Mouse (Mus musculus): ENCODE measurements around the gene Taldo1. TPM values are rescaled to one million over a fixed set of nuclear protein-coding genes. Genes with fewer than 3 reads are reported as not detected.
A peak's percentile ranks its signal among the peaks of the same experiment; 100 is the strongest.
"Not testable (repeated sequence)": the region's sequence is repeated elsewhere in the genome, so short reads cannot be mapped to it uniquely, and the experiment has no call there.

Gene Taldo1
- polyA plus RNA-seq, 1 experiment from 2014 or later, result 384 TPM

GRCm38 (mm10) chr7:141443081-141443821 lies 51.3 kb downstream of the Taldo1 start:
- Histone ChIP-seq H3K4me1 (replicated peaks; ENCODE audit: control insufficient read depth, insufficient read depth, low read length) (peaks cover 13% of the 10 kb centered on the region), H3K9me3 (ENCODE audit: control insufficient read depth, low read length) (no peaks in the 10 kb centered on the region), H3K27ac (ENCODE audit: low read depth, low read length) (peak overlapping the region; percentile 37; the same call in 1 of the 2 replicates), H3K36me3 (ENCODE audit: control insufficient read depth, insufficient read depth, low read length) (peaks cover 2% of the 10 kb centered on the region; the same call in 1 of the 2 replicates), H3K4me3 (ENCODE audit: low read depth, low read length) (peak overlapping the region; percentile 40), H3K9ac (ENCODE audit: low read length) (peak overlapping the region; percentile 71), H3K4me2 (ENCODE audit: low read depth, low read length, severe bottlenecking) (peak overlapping the region; percentile 80), H3K27me3 (ENCODE audit: control insufficient read depth, insufficient read depth, low read length) (no peaks in the 10 kb centered on the region; the same call in 1 of the 2 replicates)
- 36% methylated on average over 12 of the region's 12 CpGs for whole genome bisulfite sequencing
- ATAC-seq (replicated peaks; ENCODE audit: low FRiP score), result 0 out of 2 replicates have a peak, but pooled peaks have one; percentile 3
- peak; percentile 72 for DNase-seq (ENCODE audit: low spot score)

GRCm38 (mm10) chr7:141443828-141444237 lies 51.8 kb downstream of the Taldo1 start, which contains the start of gene Pidd1:
Gene Pidd1, minus strand, starts transcription at chr7:141444025.
- WGBS, result under 1% methylated on average over 25 of the region's 25 CpGs
- Histone ChIP-seq H3K9ac (ENCODE audit: low read length) (peak within 1 kb of the TSS; percentile 71), H3K27me3 (ENCODE audit: control insufficient read depth, insufficient read depth, low read length) (no peaks in the 10 kb centered on the region; the same call in 1 of the 2 replicates), H3K4me2 (ENCODE audit: low read depth, low read length, severe bottlenecking) (peak within 1 kb of the TSS; percentile 80), H3K9me3 (ENCODE audit: control insufficient read depth, low read length) (no peaks in the 10 kb centered on the region), H3K4me3 (ENCODE audit: low read depth, low read length) (peak within 1 kb of the TSS; percentile 40), H3K4me1 (replicated peaks; ENCODE audit: control insufficient read depth, insufficient read depth, low read length) (peaks cover 15% of the 10 kb centered on the region), H3K27ac (ENCODE audit: low read depth, low read length) (peak within 1 kb of the TSS; percentile 37; the same call in 1 of the 2 replicates), H3K36me3 (ENCODE audit: control insufficient read depth, insufficient read depth, low read length) (no peaks in the 10 kb centered on the region; the same call in 1 of the 2 replicates)
- DNase-seq (ENCODE audit: low spot score), result peak; percentile 87
- ATAC-seq (replicated peaks; ENCODE audit: low FRiP score), result peak; percentile 44

- H3K4me2 ChIP-seq (ENCODE audit: low read depth, low read length, severe bottlenecking), result peak overlapping the region; percentile 75; the same call in 1 of the 2 replicates
- H3K9me3 ChIP-seq (ENCODE audit: control insufficient read depth, low read length); ATAC-seq (replicated peaks; ENCODE audit: low FRiP score); H3K27me3 ChIP-seq (ENCODE audit: control insufficient read depth, insufficient read depth, low read length); H3K36me3 ChIP-seq (ENCODE audit: control insufficient read depth, insufficient read depth, low read length); DNase-seq (ENCODE audit: low spot score); H3K27ac ChIP-seq (ENCODE audit: low read depth, low read length); H3K9ac ChIP-seq (ENCODE audit: low read length): not testable (repeated sequence)
- 89% methylated on average over 3 of the region's 3 CpGs for WGBS
- peaks cover 15% of the 10 kb centered on the region for H3K4me1 ChIP-seq (replicated peaks; ENCODE audit: control insufficient read depth, insufficient read depth, low read length)
- 0 out of 2 replicates have a peak overlapping the region, but pooled peaks have one; percentile 77 for H3K4me3 ChIP-seq (ENCODE audit: low read depth, low read length)
Observed at GRCm38 (mm10) chr7:141446374-141446773, 54.4 kb downstream of the Taldo1 start.

GRCm38 (mm10) chr7:141447110-141447991 lies 55.4 kb downstream of the Taldo1 start, which contains the start of gene Rplp2:
Gene Rplp2, plus strand, starts transcription at chr7:141447370.
- Histone ChIP-seq H3K27me3 (ENCODE audit: control insufficient read depth, insufficient read depth, low read length) (no peaks in the 10 kb centered on the region), H3K4me2 (ENCODE audit: low read depth, low read length, severe bottlenecking) (peak within 1 kb of the TSS; percentile 75), H3K9me3 (ENCODE audit: control insufficient read depth, low read length) (no peaks in the 10 kb centered on the region), H3K9ac (ENCODE audit: low read length) (peak within 1 kb of the TSS; percentile 86), H3K4me3 (ENCODE audit: low read depth, low read length) (peak within 1 kb of the TSS; percentile 77), H3K27ac (ENCODE audit: low read depth, low read length) (peak within 1 kb of the TSS; percentile 50; the same call in 1 of the 2 replicates), H3K36me3 (ENCODE audit: control insufficient read depth, insufficient read depth, low read length) (peaks cover 3% of the 10 kb centered on the region; the same call in 1 of the 2 replicates), H3K4me1 (replicated peaks; ENCODE audit: control insufficient read depth, insufficient read depth, low read length) (peaks cover 15% of the 10 kb centered on the region)
- WGBS, result under 1% methylated on average over 63 of the region's 63 CpGs
- DNase-seq (ENCODE audit: low spot score) (peak; percentile 93), ATAC-seq (replicated peaks; ENCODE audit: low FRiP score) (peak; percentile 90)

- H3K36me3 ChIP-seq (ENCODE audit: control insufficient read depth, insufficient read depth, low read length), result peaks cover 3% of the 10 kb centered on the region; the same call in 1 of the 2 replicates
- DNase-seq (ENCODE audit: low spot score) (no peak), ATAC-seq (replicated peaks; ENCODE audit: low FRiP score) (no peak)
- no peak overlapping the region for H3K4me3 ChIP-seq (ENCODE audit: low read depth, low read length)
- H3K4me1 ChIP-seq (replicated peaks; ENCODE audit: control insufficient read depth, insufficient read depth, low read length), result peaks cover 10% of the 10 kb centered on the region
- no peaks in the 10 kb centered on the region for H3K9me3 ChIP-seq (ENCODE audit: control insufficient read depth, low read length)
- H3K9ac ChIP-seq (ENCODE audit: low read length), result no peak overlapping the region
- H3K27me3 ChIP-seq (ENCODE audit: control insufficient read depth, insufficient read depth, low read length), result no peaks in the 10 kb centered on the region
- H3K27ac ChIP-seq (ENCODE audit: low read depth, low read length), result no peak overlapping the region
- no peak overlapping the region for H3K4me2 ChIP-seq (ENCODE audit: low read depth, low read length, severe bottlenecking)
Observed at GRCm38 (mm10) chr7:141451928-141452327, 59.9 kb downstream of the Taldo1 start.

Other genes starting within 250 kb of the Taldo1 start
- 56.7 and 65.2 TPM in 2 replicates for gene Rnh1, start 219.3 kb upstream of the Taldo1 start, polyA plus RNA-seq (2014; fragmentation: Nextera tagmentation; extraction: Ambion mirVana)
- 87.5 and 116 TPM in 2 replicates for gene Hras, start 198.2 kb upstream of the Taldo1 start, polyA plus RNA-seq (2014; fragmentation: Nextera tagmentation; extraction: Ambion mirVana)
- gene Lrrc56, start 198.0 kb upstream of the Taldo1 start, polyA plus RNA-seq (2014; fragmentation: Nextera tagmentation; extraction: Ambion mirVana), result 14.0 and 16.1 TPM in 2 replicates
- 3.3 TPM in 2 replicates for gene Lmntd2, start 178.1 kb upstream of the Taldo1 start, polyA plus RNA-seq (2014; fragmentation: Nextera tagmentation; extraction: Ambion mirVana)
- gene Rassf7, start 176.3 kb upstream of the Taldo1 start, polyA plus RNA-seq (2014; fragmentation: Nextera tagmentation; extraction: Ambion mirVana), result 47.4 and 49.3 TPM in 2 replicates
- 99.6 and 102 TPM in 2 replicates for gene Phrf1, start 163.4 kb upstream of the Taldo1 start, polyA plus RNA-seq (2014; fragmentation: Nextera tagmentation; extraction: Ambion mirVana)
- gene Irf7, start 125.7 kb upstream of the Taldo1 start, polyA plus RNA-seq (2014; fragmentation: Nextera tagmentation; extraction: Ambion mirVana), result 0.57 and 1.2 TPM in 2 replicates
- gene Cdhr5, start 115.4 kb upstream of the Taldo1 start, polyA plus RNA-seq (2014; fragmentation: Nextera tagmentation; extraction: Ambion mirVana), result not detected in 2 replicates
- gene Sct, start 113.1 kb upstream of the Taldo1 start, polyA plus RNA-seq (2014; fragmentation: Nextera tagmentation; extraction: Ambion mirVana), result 2.5 TPM in 2 replicates
- 0.24 and 0.43 TPM in 2 replicates for gene Drd4, start 100.2 kb upstream of the Taldo1 start, polyA plus RNA-seq (2014; fragmentation: Nextera tagmentation; extraction: Ambion mirVana)
- gene Deaf1, start 64.5 kb upstream of the Taldo1 start, polyA plus RNA-seq (2014; fragmentation: Nextera tagmentation; extraction: Ambion mirVana), result 74.2 and 80.8 TPM in 2 replicates
- gene Tmem80, start 64.5 kb upstream of the Taldo1 start, polyA plus RNA-seq (2014; fragmentation: Nextera tagmentation; extraction: Ambion mirVana), result 33.2 and 33.5 TPM in 2 replicates
- gene Eps8l2, start 53.3 kb upstream of the Taldo1 start, polyA plus RNA-seq (2014; fragmentation: Nextera tagmentation; extraction: Ambion mirVana), result 2.5 and 3.3 TPM in 2 replicates
- 42.9 and 46.6 TPM in 2 replicates for gene Gatd1, start 21.9 kb downstream of the Taldo1 start, polyA plus RNA-seq (2014; fragmentation: Nextera tagmentation; extraction: Ambion mirVana)
- gene Cend1, start 37.3 kb downstream of the Taldo1 start, polyA plus RNA-seq (2014; fragmentation: Nextera tagmentation; extraction: Ambion mirVana), result 4.1 and 5.4 TPM in 2 replicates
- gene Slc25a22, start 45.7 kb downstream of the Taldo1 start, polyA plus RNA-seq (2014; fragmentation: Nextera tagmentation; extraction: Ambion mirVana), result 43.2 and 46.0 TPM in 2 replicates
- 22.3 TPM in 2 replicates for gene Pidd1, start 51.8 kb downstream of the Taldo1 start, polyA plus RNA-seq (2014; fragmentation: Nextera tagmentation; extraction: Ambion mirVana)
- gene Rplp2, start 55.2 kb downstream of the Taldo1 start, polyA plus RNA-seq (2014; fragmentation: Nextera tagmentation; extraction: Ambion mirVana), result 935 and 968 TPM in 2 replicates
- gene Pnpla2, start 63.0 kb downstream of the Taldo1 start, polyA plus RNA-seq (2014; fragmentation: Nextera tagmentation; extraction: Ambion mirVana), result 16.9 and 17.9 TPM in 2 replicates
- gene Cracr2b, start 68.9 kb downstream of the Taldo1 start, polyA plus RNA-seq (2014; fragmentation: Nextera tagmentation; extraction: Ambion mirVana), result 3.6 and 5.9 TPM in 2 replicates
- 40.3 and 48.6 TPM in 2 replicates for gene Cd151, start 75.2 kb downstream of the Taldo1 start, polyA plus RNA-seq (2014; fragmentation: Nextera tagmentation; extraction: Ambion mirVana)
- 73.9 and 78.5 TPM in 2 replicates for gene Polr2l, start 82.9 kb downstream of the Taldo1 start, polyA plus RNA-seq (2014; fragmentation: Nextera tagmentation; extraction: Ambion mirVana)
- gene Tspan4, start 83.0 kb downstream of the Taldo1 start, polyA plus RNA-seq (2014; fragmentation: Nextera tagmentation; extraction: Ambion mirVana), result 29.7 and 34.0 TPM in 2 replicates
- gene Chid1, start 147.7 kb downstream of the Taldo1 start, polyA plus RNA-seq (2014; fragmentation: Nextera tagmentation; extraction: Ambion mirVana), result 22.9 and 26.5 TPM in 2 replicates
- gene Ap2a2, start 170.0 kb downstream of the Taldo1 start, polyA plus RNA-seq (2014; fragmentation: Nextera tagmentation; extraction: Ambion mirVana), result 104 and 106 TPM in 2 replicates

All from forebrain, embryonic 11.5 days (tissue).